Mouse (Mus musculus): Measurements from ENCODE around the gene Itga9. TPM values are rescaled to one million over a fixed set of nuclear protein-coding genes. Genes with fewer than 3 reads are reported as not detected.
A peak's percentile ranks its signal among the peaks of the same experiment; 100 is the strongest.

Gene Itga9
- polyA plus RNA-seq, 1 experiment from 2014 or later, result 12.6 TPM

DNA sequence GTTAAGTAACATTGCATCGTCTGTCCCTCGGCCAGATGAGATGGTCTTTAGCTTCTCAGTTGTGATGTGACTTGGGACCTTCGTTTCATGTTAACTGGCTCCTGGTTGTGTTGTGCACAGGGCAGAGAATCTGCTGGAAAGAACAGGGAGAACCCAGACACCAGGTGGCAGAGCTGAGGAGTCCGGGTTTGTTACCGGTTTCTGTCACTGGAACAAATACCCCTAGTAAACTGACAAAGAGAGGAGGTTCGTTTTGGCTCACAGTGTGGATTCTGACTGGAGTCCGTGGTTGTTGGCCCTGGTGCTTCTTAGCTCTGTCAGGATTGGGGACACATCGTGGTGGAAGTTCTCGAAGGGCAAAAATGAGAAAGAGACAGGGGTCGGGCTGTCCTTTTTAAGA is 3.6 kb downstream of the Itga9 start:
- ATAC-seq (replicated peaks; ENCODE audit: low FRiP score, low TSS enrichment, low read depth) (no peak), DNase-seq (ENCODE audit: low spot score) (no peak)
- Histone ChIP-seq H3K27me3 (replicated peaks; ENCODE audit: control insufficient read depth, insufficient read depth, low read length) (no peaks in the 10 kb centered on the region), H3K9me3 (ENCODE audit: control insufficient read depth, low read length) (no peaks in the 10 kb centered on the region), H3K4me1 (replicated peaks; ENCODE audit: control insufficient read depth, insufficient read depth, low read length) (peaks cover 17% of the 10 kb centered on the region), H3K36me3 (ENCODE audit: control insufficient read depth, insufficient read depth, low read length) (no peaks in the 10 kb centered on the region), H3K9ac (ENCODE audit: low read length) (no peak overlapping the region), H3K4me3 (ENCODE audit: low read depth, low read length) (no peak overlapping the region), H3K4me2 (ENCODE audit: low read length) (no peak overlapping the region), H3K27ac (ENCODE audit: low read depth) (no peak overlapping the region)
- WGBS, result 60% methylated on average over 10 of the region's 10 CpGs

DNA sequence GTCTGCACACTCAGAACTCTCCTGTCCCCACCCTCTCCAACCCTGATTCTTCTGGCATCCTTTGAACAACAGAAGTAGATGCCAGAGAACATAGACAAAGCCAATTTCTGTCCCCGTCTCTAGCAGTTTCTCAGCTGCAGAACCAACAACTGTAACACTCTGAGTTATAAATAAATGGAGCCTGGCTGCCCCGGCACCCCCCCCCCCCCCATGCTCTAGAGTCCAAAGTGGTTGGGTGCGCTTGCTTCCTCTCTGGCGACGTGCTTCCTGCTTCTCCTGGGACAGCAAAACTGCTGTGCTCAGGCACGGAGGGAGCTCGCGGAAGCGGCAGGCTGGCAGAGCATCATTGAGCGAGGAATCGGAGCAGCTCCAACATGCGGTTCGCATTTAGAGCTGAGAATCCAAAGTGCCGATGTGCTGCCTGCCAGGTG is 4.6 kb downstream of the Itga9 start:
- 39% methylated on average over 14 of the region's 14 CpGs for WGBS

DNA sequence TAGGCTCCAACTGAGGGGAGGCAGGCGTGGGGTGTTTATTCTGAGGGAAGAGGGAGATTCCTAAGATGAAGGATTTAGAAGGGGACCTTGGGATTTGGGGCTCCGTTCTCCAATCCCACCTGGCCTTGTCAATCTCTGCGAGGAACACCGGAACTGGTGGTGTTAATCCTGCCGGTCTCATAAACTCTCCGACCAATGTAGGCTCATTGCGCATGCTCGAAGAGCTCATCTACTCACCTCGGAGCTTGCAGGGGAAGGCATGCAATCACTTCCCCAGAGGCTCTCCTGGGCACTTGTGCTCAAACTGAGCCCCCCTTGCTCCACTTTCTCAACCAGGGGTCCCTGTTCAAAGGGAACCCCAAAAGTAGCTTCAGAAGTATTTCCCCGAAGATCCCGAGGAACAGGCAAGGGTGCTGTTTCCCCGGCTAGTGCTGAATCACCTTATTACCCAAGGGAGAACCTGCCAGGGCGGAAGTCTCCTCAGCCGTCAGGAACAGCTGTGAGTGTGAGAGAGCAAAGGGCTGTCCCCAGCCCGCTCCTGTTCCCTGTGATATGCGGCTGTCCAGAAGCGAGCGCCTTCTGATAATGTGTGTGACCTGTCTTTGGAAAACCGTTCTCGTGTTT is 5.6 kb downstream of the Itga9 start:
- peak; percentile 83 for DNase-seq (ENCODE audit: low spot score)
- H3K9ac ChIP-seq (ENCODE audit: low read length), result no peak overlapping the region

More for the DNA sequence above, 4.6 kb downstream of the Itga9 start:
- Histone ChIP-seq H3K4me1 (replicated peaks; ENCODE audit: control insufficient read depth, insufficient read depth, low read length) (peaks cover 17% of the 10 kb centered on the region), H3K4me3 (ENCODE audit: low read depth, low read length) (no peak overlapping the region), H3K9ac (ENCODE audit: low read length) (no peak overlapping the region), H3K27ac (ENCODE audit: low read depth) (no peak overlapping the region), H3K27me3 (replicated peaks; ENCODE audit: control insufficient read depth, insufficient read depth, low read length) (no peaks in the 10 kb centered on the region), H3K36me3 (ENCODE audit: control insufficient read depth, insufficient read depth, low read length) (no peaks in the 10 kb centered on the region), H3K4me2 (ENCODE audit: low read length) (peak overlapping the region; percentile 31; the same call in 1 of the 2 replicates), H3K9me3 (ENCODE audit: control insufficient read depth, low read length) (no peaks in the 10 kb centered on the region)
- DNase-seq (ENCODE audit: low spot score), result no peak
- no peak for ATAC-seq (replicated peaks; ENCODE audit: low FRiP score, low TSS enrichment, low read depth)

DNA sequence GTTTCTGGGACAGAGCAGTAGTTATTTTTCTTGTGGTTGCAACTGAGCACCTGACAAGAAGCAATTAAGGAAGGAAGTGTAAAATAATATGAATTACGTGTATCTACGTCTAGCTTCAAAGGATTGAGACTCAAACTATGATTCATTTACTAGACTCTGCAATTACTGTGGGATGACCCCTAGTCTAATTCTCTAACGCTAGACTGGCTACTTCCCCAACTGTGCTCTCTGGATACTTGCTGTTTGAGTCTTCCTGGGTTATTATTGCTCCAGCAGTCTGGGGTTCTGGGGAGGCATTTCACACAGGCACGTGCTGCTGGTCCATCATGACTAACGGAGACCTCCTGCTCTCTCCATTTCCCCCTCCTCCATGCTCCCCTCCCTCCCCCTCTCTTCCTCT is 10.7 kb downstream of the Itga9 start:
- Histone ChIP-seq H3K27me3 (replicated peaks; ENCODE audit: control insufficient read depth, insufficient read depth, low read length) (no peaks in the 10 kb centered on the region), H3K4me3 (ENCODE audit: low read depth, low read length) (no peak overlapping the region), H3K36me3 (ENCODE audit: control insufficient read depth, insufficient read depth, low read length) (no peaks in the 10 kb centered on the region), H3K27ac (ENCODE audit: low read depth) (no peak overlapping the region), H3K9ac (ENCODE audit: low read length) (no peak overlapping the region), H3K4me1 (replicated peaks; ENCODE audit: control insufficient read depth, insufficient read depth, low read length) (no peaks in the 10 kb centered on the region), H3K4me2 (ENCODE audit: low read length) (no peak overlapping the region), H3K9me3 (ENCODE audit: control insufficient read depth, low read length) (no peaks in the 10 kb centered on the region)
- DNase-seq (ENCODE audit: low spot score) (no peak), ATAC-seq (replicated peaks; ENCODE audit: low FRiP score, low TSS enrichment, low read depth) (no peak)
- WGBS, result 55% methylated on average over 5 of the region's 5 CpGs

More for the DNA sequence above, 5.6 kb downstream of the Itga9 start:
- no peak overlapping the region for H3K27ac ChIP-seq (ENCODE audit: low read depth)
- H3K9me3 ChIP-seq (ENCODE audit: control insufficient read depth, low read length), result no peaks in the 10 kb centered on the region
- H3K4me1 ChIP-seq (replicated peaks; ENCODE audit: control insufficient read depth, insufficient read depth, low read length), result peaks cover 17% of the 10 kb centered on the region
- no peak overlapping the region for H3K4me2 ChIP-seq (ENCODE audit: low read length)
- H3K4me3 ChIP-seq (ENCODE audit: low read depth, low read length), result no peak overlapping the region
- WGBS, result 36% methylated on average over 20 of the region's 20 CpGs
- H3K27me3 ChIP-seq (replicated peaks; ENCODE audit: control insufficient read depth, insufficient read depth, low read length), result no peaks in the 10 kb centered on the region
- ATAC-seq (replicated peaks; ENCODE audit: low FRiP score, low TSS enrichment, low read depth), result no peak
- H3K36me3 ChIP-seq (ENCODE audit: control insufficient read depth, insufficient read depth, low read length), result no peaks in the 10 kb centered on the region

DNA sequence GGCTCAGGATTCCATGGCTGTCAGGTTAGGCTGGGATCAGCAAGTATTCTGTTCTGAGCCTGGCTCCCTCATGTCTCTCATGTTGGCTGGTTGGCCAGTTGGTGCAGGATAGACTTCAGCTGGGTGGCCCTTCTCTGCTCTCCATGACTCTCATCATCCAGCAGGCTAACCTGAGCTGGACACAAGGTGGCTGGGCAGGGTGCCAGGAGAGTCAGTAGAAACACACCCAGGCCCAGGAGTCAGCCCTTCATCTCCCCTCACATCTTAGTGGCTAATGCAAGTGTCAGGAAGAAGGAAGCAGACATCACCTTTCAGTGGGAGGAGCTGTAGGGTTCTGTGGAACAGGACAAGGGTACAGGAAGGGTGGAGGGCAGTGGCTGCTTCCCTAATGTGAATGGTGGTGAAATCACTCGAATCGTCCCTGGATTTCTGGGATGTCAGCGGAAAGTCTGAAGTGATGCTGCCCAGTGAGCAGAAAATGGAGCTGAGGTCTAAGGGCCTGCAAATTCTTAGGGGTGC is 12.3 kb downstream of the Itga9 start:
- H3K27ac ChIP-seq (ENCODE audit: low read depth), result no peak overlapping the region
- H3K9me3 ChIP-seq (ENCODE audit: control insufficient read depth, low read length), result no peaks in the 10 kb centered on the region
- DNase-seq (ENCODE audit: low spot score) (no peak), ATAC-seq (replicated peaks; ENCODE audit: low FRiP score, low TSS enrichment, low read depth) (no peak)
- H3K9ac ChIP-seq (ENCODE audit: low read length), result no peak overlapping the region
- H3K4me1 ChIP-seq (replicated peaks; ENCODE audit: control insufficient read depth, insufficient read depth, low read length), result no peaks in the 10 kb centered on the region
- no peaks in the 10 kb centered on the region for H3K27me3 ChIP-seq (replicated peaks; ENCODE audit: control insufficient read depth, insufficient read depth, low read length)
- H3K36me3 ChIP-seq (ENCODE audit: control insufficient read depth, insufficient read depth, low read length), result no peaks in the 10 kb centered on the region
- H3K4me2 ChIP-seq (ENCODE audit: low read length), result no peak overlapping the region
- WGBS, result 71% methylated on average over 3 of the region's 3 CpGs
- no peak overlapping the region for H3K4me3 ChIP-seq (ENCODE audit: low read depth, low read length)

DNA sequence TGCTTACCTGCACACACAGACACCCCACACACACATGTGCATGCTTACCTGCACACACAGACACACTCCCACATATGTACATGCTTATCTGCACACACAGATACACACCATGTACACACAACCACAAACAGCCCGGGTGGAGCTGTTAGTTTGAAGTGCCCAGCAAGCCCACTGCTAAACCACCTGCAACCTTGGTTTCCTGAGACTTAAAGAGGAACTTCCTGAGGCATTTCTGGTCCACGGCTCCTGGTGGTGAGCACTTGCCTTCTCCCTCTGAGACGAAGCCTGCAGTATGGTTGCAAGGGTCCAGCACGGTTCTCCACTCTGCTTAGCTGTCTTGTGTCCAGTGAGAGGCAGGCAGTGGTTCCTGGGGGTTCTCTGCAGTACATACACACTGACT is 14.3 kb downstream of the Itga9 start:
- Histone ChIP-seq H3K9ac (ENCODE audit: low read length) (no peak overlapping the region), H3K4me1 (replicated peaks; ENCODE audit: control insufficient read depth, insufficient read depth, low read length) (no peaks in the 10 kb centered on the region), H3K27ac (ENCODE audit: low read depth) (no peak overlapping the region), H3K27me3 (replicated peaks; ENCODE audit: control insufficient read depth, insufficient read depth, low read length) (no peaks in the 10 kb centered on the region), H3K4me3 (ENCODE audit: low read depth, low read length) (no peak overlapping the region), H3K9me3 (ENCODE audit: control insufficient read depth, low read length) (no peaks in the 10 kb centered on the region), H3K36me3 (ENCODE audit: control insufficient read depth, insufficient read depth, low read length) (no peaks in the 10 kb centered on the region), H3K4me2 (ENCODE audit: low read length) (no peak overlapping the region)
- DNase-seq (ENCODE audit: low spot score) (no peak), ATAC-seq (replicated peaks; ENCODE audit: low FRiP score, low TSS enrichment, low read depth) (no peak)
- WGBS, result 63% methylated on average over 4 of the region's 4 CpGs

DNA sequence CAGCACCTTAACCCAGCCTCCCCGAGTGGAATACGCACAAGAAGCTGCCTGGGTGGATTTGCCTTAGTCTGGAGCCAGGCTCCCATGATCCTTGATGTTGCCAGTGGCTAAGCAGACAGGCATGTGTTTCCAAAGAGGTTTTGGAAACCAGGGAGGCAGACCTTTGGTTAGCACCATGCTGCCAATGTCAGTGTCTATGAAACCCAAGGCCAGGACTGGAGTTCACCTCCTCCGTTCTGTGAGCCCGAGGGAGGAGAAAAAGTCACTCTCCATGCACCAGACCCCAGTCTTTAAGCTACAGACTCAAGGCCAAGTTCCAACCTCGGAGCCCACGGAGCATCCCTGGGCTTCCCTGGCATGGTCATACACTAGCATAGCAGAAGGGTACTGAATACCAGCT is 15.2 kb downstream of the Itga9 start:
- no peaks in the 10 kb centered on the region for H3K4me1 ChIP-seq (replicated peaks; ENCODE audit: control insufficient read depth, insufficient read depth, low read length)
- H3K4me2 ChIP-seq (ENCODE audit: low read length), result no peak overlapping the region
- H3K9ac ChIP-seq (ENCODE audit: low read length), result no peak overlapping the region
- DNase-seq (ENCODE audit: low spot score) (no peak), ATAC-seq (replicated peaks; ENCODE audit: low FRiP score, low TSS enrichment, low read depth) (no peak)
- H3K27me3 ChIP-seq (replicated peaks; ENCODE audit: control insufficient read depth, insufficient read depth, low read length), result no peaks in the 10 kb centered on the region
- no peaks in the 10 kb centered on the region for H3K9me3 ChIP-seq (ENCODE audit: control insufficient read depth, low read length)
- WGBS, result 90% methylated on average over 6 of the region's 6 CpGs
- H3K27ac ChIP-seq (ENCODE audit: low read depth), result no peak overlapping the region
- 0 out of 2 replicates have a peak, but pooled peaks cover under 1% of the 10 kb centered on the region for H3K36me3 ChIP-seq (ENCODE audit: control insufficient read depth, insufficient read depth, low read length)
- no peak overlapping the region for H3K4me3 ChIP-seq (ENCODE audit: low read depth, low read length)

DNA sequence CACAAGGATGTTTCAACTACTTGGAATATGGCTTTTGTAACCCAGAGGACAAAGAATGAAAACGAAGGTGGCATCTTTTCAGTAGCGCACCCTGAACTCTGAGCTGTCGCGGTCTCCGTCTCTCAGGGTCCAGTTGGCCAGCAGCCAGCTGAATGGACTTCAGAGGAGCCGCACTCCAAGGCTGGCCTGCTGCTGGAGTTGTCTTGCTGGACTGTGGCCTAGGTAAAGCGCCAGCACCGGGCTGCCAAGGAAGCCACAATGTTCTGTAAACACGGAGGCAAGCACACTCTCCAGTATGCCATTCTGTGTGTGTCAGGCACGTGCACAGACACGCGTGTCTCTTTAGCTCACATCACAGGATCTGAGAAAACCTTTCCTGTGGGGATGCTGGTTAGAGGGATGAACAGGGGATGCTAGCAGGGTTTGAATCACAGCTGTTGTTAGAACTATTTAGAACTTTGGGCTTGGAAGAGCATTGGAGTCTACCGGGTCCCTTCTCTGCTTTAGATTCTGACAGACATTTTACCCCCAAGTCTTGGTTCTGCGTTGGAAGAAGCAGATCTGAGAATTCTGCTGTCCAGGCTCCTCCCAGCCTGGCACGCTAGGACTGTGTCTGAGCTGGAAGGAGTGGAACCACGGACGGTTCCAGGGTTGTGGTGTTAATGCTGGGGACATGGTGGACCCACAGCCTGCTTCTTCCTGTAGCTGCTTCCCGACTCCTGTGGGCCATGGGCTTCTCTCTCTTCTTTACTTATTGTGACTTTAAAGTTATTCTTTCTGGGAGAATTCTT is 16.1 kb downstream of the Itga9 start:
- no peak for ATAC-seq (replicated peaks; ENCODE audit: low FRiP score, low TSS enrichment, low read depth)
- H3K27ac ChIP-seq (ENCODE audit: low read depth), result no peak overlapping the region
- no peak overlapping the region for H3K4me3 ChIP-seq (ENCODE audit: low read depth, low read length)
- no peak overlapping the region for H3K9ac ChIP-seq (ENCODE audit: low read length)
- no peak overlapping the region for H3K4me2 ChIP-seq (ENCODE audit: low read length)
- H3K9me3 ChIP-seq (ENCODE audit: control insufficient read depth, low read length), result no peaks in the 10 kb centered on the region
- H3K27me3 ChIP-seq (replicated peaks; ENCODE audit: control insufficient read depth, insufficient read depth, low read length), result no peaks in the 10 kb centered on the region
- DNase-seq (ENCODE audit: low spot score), result no peak
- peaks cover 8% of the 10 kb centered on the region; the same call in 1 of the 2 replicates for H3K36me3 ChIP-seq (ENCODE audit: control insufficient read depth, insufficient read depth, low read length)
- 83% methylated on average over 18 of the region's 18 CpGs for WGBS
- H3K4me1 ChIP-seq (replicated peaks; ENCODE audit: control insufficient read depth, insufficient read depth, low read length), result no peaks in the 10 kb centered on the region
